Mouse (Mus musculus) fibroblast of lung, adult 2 months (primary cell): ENCODE measurements around the gene Amd1.
"Not testable (repeated sequence)": the region's sequence is repeated elsewhere in the genome, so short reads cannot be mapped to it uniquely, and the experiment has no call there.

ENCODE experiments used
- DNase-seq: peaks from one replicate; pipeline ENCODE4 v3.0.0-alpha.2; 2011; ENCODE audit warnings: low read depth

Gene Amd1

DNA sequence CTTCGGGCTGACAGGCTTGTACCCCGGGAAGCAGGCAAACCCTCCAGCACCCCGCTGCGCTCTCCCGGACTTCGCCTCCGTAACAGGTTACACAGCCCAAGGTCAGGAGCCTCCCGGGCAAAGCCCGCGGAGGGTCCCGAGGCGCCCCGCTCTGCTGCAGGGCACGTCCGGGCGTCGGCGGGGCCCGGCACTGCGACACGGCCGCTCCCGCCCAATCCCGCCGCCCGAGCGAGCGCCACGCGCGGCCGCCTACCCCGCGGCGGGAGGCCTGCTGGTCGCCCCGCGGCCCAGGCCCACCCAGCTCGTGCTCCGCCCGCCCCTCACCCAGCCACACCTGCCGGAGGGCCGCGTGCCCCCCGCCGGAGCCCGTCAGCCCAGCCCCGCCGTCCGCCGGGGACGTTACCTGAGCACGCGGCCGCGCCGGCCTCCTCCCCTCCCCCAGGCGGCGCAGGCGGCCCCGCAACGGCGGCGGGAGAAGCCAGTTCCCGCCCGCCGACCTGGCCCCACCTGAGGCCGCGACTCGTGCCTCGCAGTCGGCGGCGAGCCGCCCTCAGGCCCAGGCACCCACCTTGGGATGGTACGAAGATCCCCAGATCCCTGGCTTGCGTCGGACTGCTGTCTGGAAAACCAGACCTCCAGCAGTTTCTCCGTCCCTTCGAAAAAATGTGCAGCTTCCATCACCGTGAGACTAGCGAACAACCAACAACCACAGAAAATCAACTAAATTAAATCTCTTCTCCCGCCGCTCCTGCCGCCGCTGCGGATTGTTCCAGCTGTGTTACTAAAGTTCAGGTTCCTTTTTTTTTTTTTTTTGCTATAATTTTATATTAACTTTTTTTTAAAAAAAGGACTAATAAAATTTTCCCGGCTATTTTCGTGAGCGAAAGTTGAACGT, 558 bp downstream of the Amd1 start:
- not testable (repeated sequence) for DNase-seq

DNA sequence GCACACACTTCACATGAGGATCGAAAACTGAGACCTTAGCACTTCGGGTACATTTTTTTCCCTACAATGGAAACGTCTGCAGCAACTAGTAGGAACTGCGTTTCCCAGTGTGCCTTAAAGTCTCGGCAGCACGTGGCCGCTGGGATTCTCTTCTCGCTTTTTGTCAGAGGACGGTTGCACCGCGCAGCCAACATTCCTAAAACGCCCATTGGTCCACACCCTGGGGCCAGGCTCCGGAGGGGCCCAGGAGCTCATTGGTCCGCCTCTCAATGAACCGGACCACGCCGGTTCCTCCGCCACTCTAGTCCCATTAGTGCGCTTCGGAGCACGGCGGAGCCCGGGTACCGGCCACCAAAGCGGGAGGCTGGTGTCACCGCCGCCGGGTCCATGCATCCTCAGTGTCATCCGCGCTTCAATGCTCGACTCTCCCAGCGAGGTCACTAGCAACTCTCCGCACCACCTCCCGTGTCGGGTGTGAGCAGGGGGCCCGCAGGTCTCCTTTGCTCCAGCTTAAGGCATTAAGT, 1.3 kb downstream of the Amd1 start:
- no peak for DNase-seq

DNA sequence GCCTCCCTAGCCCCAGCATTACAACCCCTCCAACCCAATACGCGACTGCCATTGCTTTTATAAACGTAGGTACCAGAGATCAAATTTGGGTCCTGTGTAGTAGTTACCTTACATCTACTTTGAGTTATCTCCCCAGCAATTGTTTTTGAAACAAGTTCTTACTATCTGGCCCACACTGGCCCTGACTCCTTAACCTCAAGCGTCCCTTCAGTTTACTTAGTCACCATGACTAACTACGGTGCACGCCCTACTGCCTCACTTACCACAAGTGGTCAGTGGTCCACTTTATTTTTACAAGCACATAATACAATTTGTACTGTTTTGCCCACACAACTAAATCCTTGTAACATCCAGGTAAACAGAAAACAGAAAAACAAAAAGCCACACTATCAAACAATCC, 9.3 kb downstream of the Amd1 start:
- DNase-seq = no peak

DNA sequence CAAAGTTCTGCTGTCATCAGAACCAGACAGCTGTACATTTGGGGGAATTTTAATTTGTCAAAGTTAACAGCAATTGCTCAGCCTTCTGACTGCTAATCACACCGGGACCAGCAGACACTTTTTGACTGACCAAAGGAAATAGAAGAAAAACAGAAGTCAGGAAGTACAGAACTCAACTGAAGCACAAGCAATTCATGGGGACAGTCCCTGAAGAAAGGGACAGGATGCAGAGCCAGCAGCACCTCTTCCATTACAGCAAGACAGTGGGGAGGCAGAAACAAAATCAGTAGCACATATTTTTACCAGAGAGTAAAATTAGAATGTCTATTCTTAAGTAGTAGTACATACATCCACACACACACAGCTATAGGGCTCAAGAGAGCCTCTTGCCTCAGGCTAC, 15.2 kb downstream of the Amd1 start:
- no peak for DNase-seq

DNA sequence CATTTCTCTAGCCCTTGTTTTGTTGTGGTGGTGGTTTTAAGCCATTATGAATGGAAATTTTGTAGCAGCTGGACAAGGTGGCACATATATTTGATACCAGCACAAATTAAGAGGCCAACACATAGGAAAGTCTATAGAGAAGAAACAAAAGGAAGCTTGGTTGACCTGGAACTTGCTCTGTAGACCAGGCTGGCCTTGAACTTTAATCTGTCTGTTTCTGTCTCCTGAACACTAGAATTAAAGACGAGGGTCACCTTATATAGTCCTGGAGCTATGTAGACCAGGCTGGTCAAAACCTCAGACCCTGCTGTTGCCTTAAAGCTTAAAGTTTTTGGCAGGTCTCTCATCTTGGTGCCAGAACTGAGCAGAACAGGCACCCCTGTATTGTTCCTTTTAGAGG, 16.4 kb downstream of the Amd1 start:
- no peak for DNase-seq

DNA sequence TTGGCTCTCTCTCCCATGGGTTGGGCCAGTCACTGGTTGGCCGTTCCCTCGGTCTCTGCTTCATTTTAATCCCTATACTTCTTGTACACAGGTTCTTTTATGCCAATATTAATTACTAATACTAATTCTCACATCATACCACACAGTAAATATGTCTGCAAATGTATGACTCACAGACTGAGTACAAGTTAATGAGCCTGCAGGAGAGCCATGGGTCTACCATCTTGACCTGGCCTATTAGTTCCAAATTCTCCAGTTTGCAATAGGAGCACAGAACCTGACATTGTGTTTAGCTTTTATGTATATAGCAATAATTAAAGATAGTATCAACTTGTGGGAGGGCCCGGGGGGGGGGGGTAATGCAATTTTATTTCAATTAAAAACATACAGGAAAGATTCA, 17.0 kb downstream of the Amd1 start:
- no peak for DNase-seq

DNA sequence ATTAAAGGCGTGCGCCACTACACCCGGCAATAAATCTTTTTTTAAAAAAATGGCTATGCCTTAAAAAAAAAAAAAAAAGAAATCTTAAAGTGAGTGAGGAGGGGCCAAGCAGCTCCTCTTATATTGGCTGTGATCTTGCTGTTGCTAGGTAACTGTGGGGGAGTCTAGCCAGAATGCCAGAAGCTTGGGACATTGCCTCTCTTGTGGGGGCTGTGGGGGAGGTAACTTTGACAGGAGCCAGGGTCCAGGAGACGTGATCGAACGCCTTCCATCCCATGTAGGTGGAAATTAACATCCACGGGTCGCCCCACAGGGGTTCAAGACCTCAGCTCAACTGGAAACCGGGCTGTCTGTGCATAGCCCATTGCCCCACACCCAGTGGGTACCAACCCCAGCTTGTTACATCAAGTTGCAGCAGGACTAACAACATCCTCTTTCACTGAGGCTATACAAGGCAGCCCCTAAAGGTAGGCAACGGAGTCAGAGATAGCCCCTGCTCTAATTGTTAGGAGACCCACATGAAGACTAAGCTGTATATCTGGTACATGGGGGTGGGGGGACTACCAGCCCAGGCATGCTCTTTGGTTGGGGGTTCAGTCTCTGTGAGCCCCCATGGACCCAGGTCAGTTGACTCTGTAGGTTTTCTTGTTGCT, 17.7 kb downstream of the Amd1 start:
- DNase-seq = no peak

DNA sequence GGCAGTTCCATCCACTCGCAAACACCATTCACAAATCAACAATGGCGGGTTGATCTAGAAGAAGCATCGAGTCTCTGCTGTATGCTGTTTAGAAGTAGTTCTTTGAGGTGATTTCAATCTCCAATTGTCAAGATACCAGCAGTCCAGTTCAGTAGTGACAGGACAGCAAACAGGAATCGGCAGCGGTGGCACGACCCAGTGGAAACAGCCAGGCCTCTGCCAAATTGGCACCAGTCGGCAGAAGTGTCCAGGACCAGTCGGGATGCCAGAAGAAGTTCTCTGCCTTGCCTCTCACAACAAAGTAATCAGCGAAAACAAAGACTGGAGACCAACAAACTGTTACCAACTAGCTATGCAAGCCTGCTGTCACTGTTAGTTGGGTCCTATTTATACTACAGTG, 18.4 kb downstream of the Amd1 start:
- no peak for DNase-seq

DNA sequence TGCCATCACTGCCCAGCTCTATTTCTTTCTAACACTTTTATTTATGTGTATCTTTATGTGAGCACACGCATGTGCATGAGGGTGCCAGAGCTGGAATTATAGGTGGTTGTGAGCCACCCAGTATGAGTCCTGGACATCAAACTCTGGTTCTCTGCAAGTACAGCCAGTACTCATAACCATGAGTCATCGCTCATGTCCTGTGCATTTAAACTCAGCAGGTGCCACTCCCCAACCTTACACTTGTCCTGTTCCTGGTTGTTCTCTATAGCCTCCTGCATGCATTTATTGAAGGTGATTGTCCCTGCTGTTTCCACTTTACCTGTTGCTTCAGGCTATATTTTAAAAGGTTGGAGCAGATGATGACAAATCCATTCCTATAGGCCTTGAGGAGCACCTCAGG, 20.4 kb downstream of the Amd1 start:
- DNase-seq = no peak

DNA sequence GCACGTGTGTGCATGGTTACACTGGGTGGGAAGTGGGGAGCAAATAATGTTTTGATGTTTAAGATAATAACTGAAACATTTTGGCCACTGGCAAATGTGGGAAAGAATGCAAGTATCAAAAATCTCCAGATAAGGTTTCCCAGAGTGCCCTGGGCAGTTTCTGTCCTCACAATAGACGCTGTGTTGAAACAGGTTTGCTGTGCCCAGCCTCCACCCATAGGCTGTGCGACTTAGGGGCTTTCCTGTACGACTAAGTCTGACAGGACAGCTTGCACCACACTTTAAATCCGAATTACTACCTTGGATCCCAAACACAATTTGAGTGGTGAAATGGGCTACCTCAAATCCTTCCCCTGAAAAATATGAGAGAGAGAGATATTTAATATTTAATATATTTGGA, 23.7 kb downstream of the Amd1 start:
- DNase-seq = no peak

DNA sequence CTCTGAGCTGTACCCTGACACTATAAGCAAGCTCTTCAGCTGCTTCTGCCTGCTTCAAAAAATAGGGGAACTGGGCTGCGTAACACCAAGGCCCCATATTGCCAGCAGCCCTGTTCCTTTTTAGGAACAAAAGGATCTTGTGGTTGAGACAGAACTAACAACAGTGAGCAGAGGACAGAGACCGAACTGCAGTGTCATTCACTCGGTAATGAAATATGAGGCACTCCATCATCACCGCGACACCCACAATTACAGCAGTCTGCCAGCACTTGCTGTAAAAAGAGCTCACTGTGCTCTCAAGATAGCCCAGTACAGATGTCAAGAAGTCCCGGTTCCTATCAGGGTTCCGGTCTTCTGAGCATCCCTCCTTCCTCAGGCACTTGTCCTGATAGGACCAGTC, 26.0 kb downstream of the Amd1 start:
- DNase-seq = no peak

DNA sequence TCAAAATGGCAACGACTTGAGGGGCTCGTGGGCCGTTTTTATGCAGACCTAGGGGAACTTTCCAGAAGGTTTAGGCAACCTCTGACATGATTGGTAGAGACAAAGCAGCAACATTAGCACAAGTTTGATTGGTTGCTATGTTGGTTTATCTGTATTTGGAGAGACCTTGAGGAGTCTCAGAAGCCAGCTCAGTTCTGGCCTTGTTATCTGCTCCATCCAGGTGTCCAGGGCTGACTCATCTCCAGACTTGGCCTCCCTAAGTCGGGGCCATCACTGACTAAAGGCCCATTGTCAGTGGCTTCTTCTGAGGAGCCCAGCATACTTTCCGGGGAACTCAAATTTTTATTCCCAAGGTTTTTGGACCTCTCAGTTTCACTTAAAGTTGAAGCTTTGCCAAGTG, 28.0 kb downstream of the Amd1 start:
- no peak for DNase-seq

DNA sequence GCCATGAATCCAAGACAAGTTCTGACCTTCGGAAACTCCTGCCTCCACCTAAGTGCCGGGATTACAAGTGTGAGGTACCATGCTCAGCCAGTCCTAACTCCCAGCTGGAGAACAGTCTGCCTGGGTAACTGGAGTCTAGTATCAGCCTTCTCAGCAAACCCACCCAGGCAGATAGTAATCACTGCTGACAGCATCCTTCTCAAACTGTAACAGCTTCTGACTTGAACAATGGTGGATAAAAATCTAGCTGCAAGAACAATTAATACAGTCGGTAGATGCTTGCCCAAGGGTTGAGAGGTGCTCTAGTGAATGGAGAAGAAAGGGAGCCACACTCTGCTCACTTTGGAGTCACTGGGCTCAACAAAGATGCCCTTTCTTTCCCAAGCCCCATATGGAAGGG, 30.8 kb downstream of the Amd1 start:
- DNase-seq = no peak

DNA sequence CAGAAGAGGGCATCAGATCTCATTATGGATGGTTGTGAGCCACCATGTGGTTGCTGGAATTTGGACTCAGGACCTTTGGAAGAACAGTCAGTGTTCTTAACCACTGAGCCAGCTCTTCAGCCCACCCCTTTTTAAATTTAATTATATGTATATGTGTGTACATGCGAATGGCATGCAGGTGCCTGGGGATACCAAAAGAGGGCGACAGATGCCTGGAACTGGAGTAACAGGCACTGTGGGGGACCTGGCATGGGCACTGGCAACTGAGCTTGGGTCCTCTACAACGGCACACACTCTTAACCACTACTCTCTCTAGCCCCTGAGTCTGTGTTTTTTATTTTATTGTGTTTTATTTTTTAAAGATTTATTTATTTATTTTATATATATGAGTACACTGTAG, 37.1 kb downstream of the Amd1 start:
- DNase-seq = no peak

DNA sequence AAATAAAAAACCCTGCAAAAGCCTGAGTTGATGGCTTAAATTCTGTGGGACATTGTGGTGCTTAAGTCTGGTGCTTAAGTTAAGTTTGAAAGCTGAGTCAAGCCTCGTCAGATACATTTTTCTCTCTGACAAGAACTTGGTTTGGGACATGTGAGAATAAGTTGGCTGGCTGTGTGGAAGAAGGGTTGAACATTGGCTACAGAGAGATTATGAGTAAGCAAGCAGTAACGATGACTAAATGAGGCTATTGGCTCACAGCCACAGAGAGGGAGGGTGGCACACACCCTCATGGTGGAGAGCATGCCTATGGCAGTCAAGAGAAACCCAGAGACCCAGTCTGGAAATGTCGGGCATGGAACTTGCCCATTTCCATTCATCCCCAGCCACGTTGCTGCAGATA, 38.3 kb downstream of the Amd1 start:
- DNase-seq = peak; percentile 79

DNA sequence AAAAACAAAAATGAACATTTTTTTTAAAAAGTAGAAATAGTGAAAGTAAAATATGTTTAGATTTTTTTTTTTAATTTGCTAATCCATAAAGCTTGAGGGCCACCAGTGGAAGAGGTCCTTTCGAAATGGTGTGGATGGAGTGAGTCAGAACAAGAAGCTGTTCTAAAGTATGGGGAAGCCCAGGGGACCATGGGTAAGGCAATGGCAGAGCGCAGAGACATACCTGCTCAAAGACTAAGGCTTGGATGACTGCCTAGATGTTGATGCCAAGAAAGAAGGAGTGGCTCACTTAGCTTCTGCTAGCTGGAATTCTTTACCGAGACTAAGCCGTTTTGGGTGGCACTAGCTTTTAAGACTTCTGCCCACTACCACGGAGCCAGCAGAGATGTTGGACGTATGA, 39.8 kb downstream of the Amd1 start:
- no peak for DNase-seq

DNA sequence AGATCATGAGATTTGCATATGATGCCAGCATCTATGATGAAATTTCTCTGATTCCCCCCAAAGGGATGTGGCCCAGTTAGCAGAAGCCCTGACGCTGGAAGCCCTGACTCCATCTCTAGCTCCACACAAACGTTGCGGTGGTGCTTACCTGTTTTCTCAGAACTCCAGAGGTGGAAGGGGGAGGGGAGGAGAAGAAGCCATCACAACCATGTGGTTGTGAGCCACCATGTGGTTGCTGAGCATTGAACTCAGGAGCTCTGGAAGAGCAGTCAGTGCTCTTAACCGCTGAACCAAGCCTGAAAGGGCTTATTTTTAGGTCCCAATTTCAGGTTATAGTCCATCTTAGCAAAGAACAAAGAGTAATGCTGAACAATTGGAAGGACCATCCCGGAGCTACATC, 41.7 kb downstream of the Amd1 start:
- DNase-seq = no peak

DNA sequence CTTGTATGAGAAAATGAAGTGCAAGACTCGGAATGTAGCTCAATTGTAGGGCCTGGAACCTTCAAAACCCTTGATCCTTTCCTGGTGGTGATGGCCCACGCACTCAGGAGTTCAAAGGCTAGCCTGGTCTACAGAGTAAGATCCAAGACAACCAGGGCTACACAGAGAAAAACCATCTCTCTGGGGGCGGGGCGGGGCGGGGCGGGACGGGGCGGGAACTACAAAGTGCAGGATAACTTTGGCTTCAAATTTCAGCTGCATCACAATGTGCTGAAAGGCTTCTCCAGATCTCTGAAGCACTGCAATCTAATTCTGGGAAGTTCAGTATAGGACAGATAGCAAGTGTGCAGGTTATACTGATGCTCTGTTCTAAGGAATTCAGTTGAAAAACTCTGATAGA, 42.4 kb downstream of the Amd1 start:
- no peak for DNase-seq

DNA sequence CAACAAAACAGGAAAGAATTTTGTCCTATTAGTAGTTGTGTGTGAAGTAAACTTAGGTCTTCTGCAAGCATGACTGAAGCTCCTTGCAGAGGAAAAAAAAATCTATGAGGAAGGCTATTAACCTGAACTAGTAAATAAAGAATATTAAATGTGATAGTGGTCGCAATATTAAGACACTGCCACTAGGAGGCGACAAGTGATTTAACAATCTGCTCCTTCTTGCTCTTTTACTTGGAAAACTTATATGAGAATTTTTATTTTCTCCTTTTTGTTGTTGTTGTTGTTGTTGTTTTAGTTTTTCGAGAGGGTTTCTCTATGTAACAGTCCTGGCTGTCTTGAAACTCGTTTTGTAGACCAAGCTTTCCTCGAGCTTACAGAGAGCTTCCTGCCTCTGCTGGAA, 43.0 kb downstream of the Amd1 start:
- no peak for DNase-seq

DNA sequence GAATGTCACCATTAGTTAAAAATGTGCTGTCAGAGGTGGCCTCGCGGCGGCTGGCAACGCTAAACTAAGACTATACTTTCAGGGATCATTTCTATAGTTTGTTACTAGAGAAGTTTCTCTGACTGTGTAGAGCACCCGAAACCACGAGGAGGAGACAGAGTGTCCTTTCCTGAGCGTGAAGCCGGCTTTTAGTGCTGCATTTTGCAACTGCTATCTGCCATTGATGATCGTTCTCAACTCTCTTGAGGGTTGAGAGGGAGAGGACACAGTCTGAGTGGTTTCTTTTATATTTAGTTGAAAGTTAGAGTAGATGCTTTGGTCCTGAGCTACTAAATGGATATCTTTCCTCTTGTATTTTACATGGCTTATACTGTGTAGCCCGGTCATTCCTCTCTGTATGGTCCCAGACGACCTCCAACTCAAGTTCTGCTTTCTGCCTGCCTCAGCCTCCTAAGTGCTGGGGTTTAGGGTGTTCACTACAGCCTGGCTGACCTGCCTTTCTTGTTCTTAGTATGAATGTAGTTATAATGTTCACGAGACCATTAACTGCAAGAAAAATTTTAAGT, 43.5 kb downstream of the Amd1 start:
- DNase-seq = peak; percentile 89

DNA sequence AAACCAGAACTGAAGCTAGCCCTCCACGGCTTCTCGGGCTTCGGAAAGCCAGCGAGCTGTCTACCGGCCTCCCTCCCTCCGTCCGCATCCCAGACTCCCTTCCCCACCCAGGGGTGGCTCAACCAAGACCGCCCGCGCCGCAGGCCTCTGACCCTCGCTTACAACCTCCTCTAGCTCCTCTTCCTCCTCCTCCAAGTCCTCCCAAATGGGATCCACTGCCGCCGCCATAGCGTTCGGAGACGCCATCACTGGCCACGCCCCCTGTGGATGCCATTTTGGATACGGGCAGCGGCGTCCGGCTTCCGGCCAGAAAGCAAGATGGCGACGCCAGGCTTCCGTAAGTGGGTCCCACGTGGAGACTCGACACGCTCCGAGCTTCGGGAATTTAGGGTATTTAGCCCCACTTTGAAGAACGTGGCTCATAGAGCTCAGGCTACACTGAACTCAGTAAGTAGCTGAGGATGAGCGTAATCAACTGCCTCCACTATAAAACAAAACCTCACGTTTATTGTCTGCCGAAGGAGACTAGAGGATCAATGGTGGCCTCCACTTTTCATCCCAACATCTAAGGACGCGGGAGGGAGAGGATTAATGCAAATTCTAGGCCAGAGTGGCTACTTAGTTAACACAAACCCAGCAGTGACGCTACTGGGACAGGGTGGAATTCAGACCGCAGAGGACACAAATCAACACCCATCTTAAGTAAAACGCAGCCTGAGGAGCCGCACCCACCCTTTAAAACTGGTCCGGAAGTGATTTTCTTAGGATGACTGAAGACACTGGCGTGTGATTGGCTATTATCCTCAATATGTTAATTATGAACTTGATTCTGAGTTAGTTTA, 44.4 kb downstream of the Amd1 start, which contains the start of gene Gtf3c6:
Gene Gtf3c6 (minus strand): TSS at position 695 of the 842 bp plus-strand sequence.
- peak; percentile 77 for DNase-seq

DNA sequence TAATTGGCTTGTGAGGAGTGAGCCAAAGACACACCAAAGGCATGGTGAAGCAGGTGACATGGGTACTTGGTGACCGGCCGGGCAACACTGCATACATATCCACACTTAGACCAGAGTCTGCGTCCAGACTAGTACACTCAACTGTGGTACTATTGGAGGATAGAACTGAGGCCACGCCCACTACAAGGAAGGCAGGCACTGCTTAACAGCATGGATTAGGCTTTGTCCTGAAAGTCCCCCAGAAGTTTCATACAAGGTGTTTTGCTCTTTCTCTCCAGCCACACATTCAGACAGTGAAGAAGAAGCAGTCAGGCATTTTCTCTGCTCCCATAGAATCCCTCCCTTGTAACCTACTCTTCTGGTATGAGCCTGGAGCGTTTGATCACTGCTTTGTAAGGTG, 45.3 kb downstream of the Amd1 start:
- peak; percentile 37 for DNase-seq
